Mouse (Mus musculus) kidney, postnatal 0 days (tissue): Measurements from ENCODE around the gene Sufu. TPM values are rescaled to one million over a fixed set of nuclear protein-coding genes. Genes with fewer than 3 reads are reported as not detected.

Experiments
- ATAC-seq: fragments of 200-750 bp; cut with Nextera tagmentation; replicated peaks from 2 replicates; pipeline ENCODE4 v1.8.0; 2017; ENCODE audit warnings: low read depth, moderate number of reproducible peaks, moderate TSS enrichment, moderate library complexity; ENCODE audit not compliant: low FRiP score
- DNase-seq: peaks from one replicate; pipeline ENCODE4 v3.0.0-alpha.2; 2016; ENCODE audit warnings: low spot score
- H3K27ac ChIP-seq: fragments of 300-500 bp; sonication (generic); 2 replicates; pipeline ENCODE4 v1.5.1; 2014; ENCODE audit warnings: mild to moderate bottlenecking
- H3K27me3 ChIP-seq: fragments of 300-500 bp; sonication (generic); 2 replicates; pipeline ENCODE4 v1.6.1; 2014; ENCODE audit warnings: low read length, mixed read lengths; ENCODE audit not compliant: insufficient read depth
- H3K36me3 ChIP-seq: fragments of 300-500 bp; sonication (generic); 2 replicates; pipeline ENCODE4 v1.6.1; 2014; ENCODE audit warnings: low read length, mixed read lengths; ENCODE audit not compliant: insufficient read depth
- H3K4me1 ChIP-seq: fragments of 300-500 bp; sonication (generic); replicated peaks from 2 replicates; pipeline ENCODE4 v1.6.1; 2014; ENCODE audit warnings: antibody characterized with exemption, low read length, mixed read lengths; ENCODE audit not compliant: insufficient read depth
- H3K4me2 ChIP-seq: fragments of 300-500 bp; sonication (generic); 2 replicates; pipeline ENCODE4 v1.6.1; 2014; ENCODE audit warnings: mild to moderate bottlenecking, low read length, moderate library complexity, mixed read lengths
- H3K4me3 ChIP-seq: fragments of 300-500 bp; sonication (generic); replicated peaks from 2 replicates; pipeline ENCODE4 v1.5.1; 2014; ENCODE audit warnings: low read depth, low read length
- H3K9ac ChIP-seq: fragments of 300-500 bp; sonication (generic); 2 replicates; pipeline ENCODE4 v1.6.1; 2014; ENCODE audit warnings: low read depth, low read length
- H3K9me3 ChIP-seq: fragments of 300-500 bp; sonication (generic); replicated peaks from 2 replicates; pipeline ENCODE4 v1.6.1; 2016; ENCODE audit warnings: low read length, inconsistent platforms, mixed read lengths
- CTCF ChIP-seq: IDR thresholded peaks from 2 replicates; pipeline ENCODE4 v1.5.1; 2016; ENCODE audit warnings: antibody characterized with exemption, low read depth, mild to moderate bottlenecking, moderate library complexity
- WGBS: fragments of 180-500 bp; shearing (Covaris S2); extraction: QIAGEN DNeasy Blood & Tissue Kit; methylation state at CpG from one replicate; pipeline ENCODE4 v1.1.7; 2014; 5-methylcytosine and 5-hydroxymethylcytosine counted together
- polyA plus RNA-seq: library from polyadenylated mRNA; unstranded; fragments of >200 nt; fragmentation: Nextera tagmentation; extraction: Ambion mirVana; gene quantifications from 2 replicates; pipeline ENCODE4 v1.2.1, GENCODE M21; 2015

Sufu gene
- polyA plus RNA-seq, 1 experiment from 2014 or later: 30.6 TPM

DNA sequence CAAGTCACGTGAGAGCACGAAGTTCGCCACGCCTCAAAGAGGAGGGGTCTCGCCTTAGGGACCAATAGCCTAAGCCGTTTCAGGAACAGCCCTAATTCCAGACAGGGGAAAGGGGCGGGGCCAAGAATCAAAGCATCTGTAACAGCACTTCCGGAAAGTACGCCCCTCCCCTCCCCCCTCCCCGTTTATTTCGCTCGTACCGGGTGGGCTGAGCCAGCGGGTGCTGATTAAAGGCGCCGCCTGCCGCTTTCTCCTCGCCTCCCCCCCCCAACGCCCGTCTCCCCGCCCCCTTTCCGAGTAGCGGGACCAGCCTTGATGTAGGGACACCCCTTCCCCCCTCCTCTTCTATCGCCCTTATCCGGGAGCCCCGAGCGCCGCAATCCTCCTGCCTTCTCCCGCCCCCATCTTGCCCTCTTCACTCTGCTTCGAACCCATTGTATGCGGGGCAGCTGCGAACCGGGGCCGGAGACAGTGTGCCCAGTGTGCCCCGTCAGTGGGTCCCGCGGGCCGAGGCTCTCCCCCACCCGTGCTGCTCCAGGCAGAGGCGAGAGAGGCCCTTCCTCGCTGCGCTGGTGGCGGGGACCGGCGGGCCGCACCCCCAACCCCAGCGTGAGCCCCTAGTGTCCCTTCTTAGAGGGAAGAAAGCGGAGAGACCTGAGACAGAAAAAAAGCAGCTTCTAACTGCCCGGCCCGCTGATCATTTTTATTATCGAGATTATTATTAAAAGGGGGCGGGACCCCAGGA lies 103.3 kb downstream of the Sufu start:
- H3K9me3 ChIP-seq: no peaks in the 10 kb centered on the region
- under 1% methylated on average over 44 of the region's 52 CpGs for WGBS
- H3K4me2 ChIP-seq: peak overlapping the region; percentile 91
- peak overlapping the region; percentile 96 for H3K4me3 ChIP-seq
- H3K4me1 ChIP-seq: peaks cover 3% of the 10 kb centered on the region
- H3K27me3 ChIP-seq: no peaks in the 10 kb centered on the region
- DNase-seq (peak; percentile 100), ATAC-seq (peak; percentile 78)
- peak overlapping the region; percentile 99 for H3K9ac ChIP-seq
- no peak for TF ChIP-seq CTCF
- 0 out of 2 replicates have a peak, but pooled peaks cover under 1% of the 10 kb centered on the region for H3K36me3 ChIP-seq
- H3K27ac ChIP-seq: peak overlapping the region; percentile 100

- DNase-seq: no peak
- ATAC-seq: peak; percentile 4
- Histone ChIP-seq H3K9me3 (no peaks in the 10 kb centered on the region), H3K27me3 (no peaks in the 10 kb centered on the region), H3K27ac (peak overlapping the region; percentile 100), H3K9ac (peak overlapping the region; percentile 99), H3K4me3 (peak overlapping the region; percentile 96), H3K4me2 (peak overlapping the region; percentile 91), H3K36me3 (0 out of 2 replicates have a peak, but pooled peaks cover 8% of the 10 kb centered on the region), H3K4me1 (peaks cover 11% of the 10 kb centered on the region)
- WGBS: under 1% methylated on average over 46 of the region's 50 CpGs
- TF ChIP-seq CTCF: no peak
Measured at GRCm38 (mm10) chr19:46500581-46501341, 104.1 kb downstream of the Sufu start.

DNA sequence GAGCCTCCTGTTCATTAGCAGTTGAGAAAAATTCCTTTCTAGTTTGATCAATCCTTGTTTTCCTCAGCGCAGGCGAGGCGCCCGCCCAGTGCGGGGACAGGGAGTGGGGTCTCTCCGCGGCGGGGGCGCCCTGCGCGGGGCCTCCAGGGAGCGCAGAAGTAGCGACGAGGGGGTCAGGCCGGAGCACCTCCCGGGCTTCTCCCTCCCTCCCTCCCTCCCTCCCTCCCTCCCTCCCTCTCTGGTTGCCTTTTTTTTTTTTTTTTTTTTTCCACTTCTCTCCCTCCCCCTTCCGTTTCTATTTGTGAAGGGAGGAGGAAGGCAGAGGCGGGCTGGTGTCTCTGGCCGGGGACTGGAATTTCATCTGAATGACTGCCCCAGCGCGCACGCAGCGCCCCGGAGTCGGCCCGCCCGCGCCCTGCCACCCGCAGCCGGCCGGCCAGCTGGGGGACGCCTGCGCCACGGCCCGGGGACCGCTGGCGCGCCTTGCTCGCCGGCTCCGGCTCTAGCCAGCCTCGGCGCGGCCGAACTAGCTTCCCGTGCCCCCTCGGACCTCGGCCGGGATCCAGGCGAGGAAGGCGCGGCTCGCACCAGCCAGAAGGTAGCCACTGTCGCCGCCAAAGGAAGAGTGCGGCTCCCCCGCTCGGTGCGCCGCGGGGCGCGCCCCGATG lies 104.8 kb downstream of the Sufu start, which contains the start of gene Trim8:
Gene Trim8, plus strand, starts transcription at position 302 of the 668 bp plus-strand sequence.
- TF ChIP-seq CTCF: no peak
- peak within 1 kb of the TSS; percentile 99 for H3K9ac ChIP-seq
- WGBS: under 1% methylated on average over 52 of the region's 64 CpGs

GRCm38 (mm10) chr19:46502069-46502455 lies 105.4 kb downstream of the Sufu start:
- TF ChIP-seq CTCF: no peak
- H3K36me3 ChIP-seq: peaks cover 19% of the 10 kb centered on the region; the same call in 1 of the 2 replicates
- no peaks in the 10 kb centered on the region for H3K9me3 ChIP-seq
- H3K4me3 ChIP-seq: peak overlapping the region; percentile 96
- H3K9ac ChIP-seq: peak overlapping the region; percentile 99
- H3K4me1 ChIP-seq: peaks cover 23% of the 10 kb centered on the region
- peak; percentile 1; the same call in 1 of the 2 replicates for ATAC-seq
- under 1% methylated on average over 32 of the region's 46 CpGs for WGBS
- peak overlapping the region; percentile 91 for H3K4me2 ChIP-seq
- DNase-seq: peak; percentile 74
- peak overlapping the region; percentile 100 for H3K27ac ChIP-seq
- H3K27me3 ChIP-seq: no peaks in the 10 kb centered on the region

More for the DNA sequence above, 104.8 kb downstream of the Sufu start, which contains the start of gene Trim8:
- Histone ChIP-seq H3K4me1 (peaks cover 19% of the 10 kb centered on the region), H3K9me3 (no peaks in the 10 kb centered on the region), H3K27ac (peak within 1 kb of the TSS; percentile 100), H3K4me3 (peak within 1 kb of the TSS; percentile 96), H3K4me2 (peak within 1 kb of the TSS; percentile 91), H3K36me3 (0 out of 2 replicates have a peak, but pooled peaks cover 15% of the 10 kb centered on the region), H3K27me3 (no peaks in the 10 kb centered on the region)
- DNase-seq (peak; percentile 92), ATAC-seq (peak; percentile 33)

GRCm38 (mm10) chr19:46502471-46503166 lies 105.9 kb downstream of the Sufu start:
- under 1% methylated on average over 52 of the region's 53 CpGs for WGBS
- H3K4me3 ChIP-seq: peak overlapping the region; percentile 96
- H3K9ac ChIP-seq: peak overlapping the region; percentile 99
- H3K27me3 ChIP-seq: no peaks in the 10 kb centered on the region
- peaks cover 24% of the 10 kb centered on the region; the same call in 1 of the 2 replicates for H3K36me3 ChIP-seq
- DNase-seq (peak; percentile 78), ATAC-seq (peak; percentile 6; the same call in 1 of the 2 replicates)
- H3K4me2 ChIP-seq: peak overlapping the region; percentile 91
- peak overlapping the region; percentile 100 for H3K27ac ChIP-seq
- no peaks in the 10 kb centered on the region for H3K9me3 ChIP-seq
- peaks cover 28% of the 10 kb centered on the region for H3K4me1 ChIP-seq
- peak; percentile 70 for TF ChIP-seq CTCF
